ENCODE assay signal across 10 mouse cellular contexts in the genomic region with DNA sequence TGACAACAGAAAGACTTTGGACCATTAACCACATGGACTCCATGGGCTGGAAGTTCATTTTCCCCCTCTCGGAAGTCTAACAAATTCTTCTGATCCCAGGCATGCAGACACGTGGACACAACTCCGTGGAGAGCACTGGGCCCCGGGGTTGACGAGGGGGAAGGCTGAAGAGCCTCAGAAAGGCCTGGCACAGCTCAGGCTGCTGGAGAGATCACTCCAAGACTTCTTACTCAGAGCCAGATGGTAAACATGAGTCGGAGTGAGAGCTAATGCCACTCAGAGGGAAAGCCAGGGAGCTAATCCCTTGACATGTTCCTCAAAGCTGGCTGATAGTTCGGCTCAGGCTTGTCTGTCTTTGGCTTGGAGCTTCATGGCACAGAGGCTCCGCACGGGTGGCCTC. TPM values are rescaled to one million over a fixed set of nuclear protein-coding genes. Genes with fewer than 3 reads are reported as not detected.
DNase-seq lines count a peak whose midpoint lies in the region.
"Had no signal": no experiment of that assay in that cellular context is flagged by ENCODE, and none has a peak within 500 bp of the region (broad histone marks: within the 10 kb centered on the region; RNA-seq: fewer than 3 reads in every experiment).

No protein-coding gene starts in this region.

- DNase-seq in cerebellum, adult 18-20 months = peak; percentile 36 to 40
- no peak for DNase-seq in cerebellum, adult 9-10 months
- DNase-seq in lung, adult 18-20 months = peak; percentile 55 to 59
- no peak for DNase-seq in lung, postnatal 14 days
- peak; percentile 52 for DNase-seq in lung, postnatal 10 days
- peak; percentile 44 for DNase-seq in yolk sac, embryonic 10.5 days (ENCODE audit: low spot score)
- DNase-seq in thymus, postnatal 0 days (ENCODE audit: low spot score) = no peak
- DNase-seq in kidney, postnatal 10 days = no peak
- DNase-seq: right cerebral cortex, postnatal 4 days had no signal

RNA-seq across cellular contexts. Expression of a gene that starts 14.0 kb away (rescaled TPM):
- polyA plus RNA-seq in thymus, postnatal 0 days (2015; fragmentation: Nextera tagmentation; extraction: Ambion mirVana) = 0.15 TPM in 1 of 2 replicates, not detected in the other
- polyA plus RNA-seq: forebrain, embryonic 13.5 days had no signal

RNA-seq across cellular contexts. Expression of a gene that starts 24.7 kb away (rescaled TPM):
- 3.6 and 5.2 TPM in 2 replicates for polyA plus RNA-seq in thymus, postnatal 0 days (2015; fragmentation: Nextera tagmentation; extraction: Ambion mirVana)

RNA-seq across cellular contexts. Expression of a gene that starts 36.2 kb away (rescaled TPM):
- 121 and 132 TPM in 2 replicates for polyA plus RNA-seq in thymus, postnatal 0 days (2015; fragmentation: Nextera tagmentation; extraction: Ambion mirVana)

RNA-seq across cellular contexts. Expression of a gene that starts 36.4 kb away (rescaled TPM):
- not detected in 2 replicates for polyA plus RNA-seq in thymus, postnatal 0 days (2015; fragmentation: Nextera tagmentation; extraction: Ambion mirVana)
- polyA plus RNA-seq: forebrain, embryonic 13.5 days had no signal

RNA-seq across cellular contexts. Expression of a gene that starts 54.9 kb away (rescaled TPM):
- polyA plus RNA-seq in thymus, postnatal 0 days (2015; fragmentation: Nextera tagmentation; extraction: Ambion mirVana) = 0.94 and 1.1 TPM in 2 replicates

Comparison
In these comparisons a context has a peak if more than half of its experiments do, and no peak if none do; other contexts are left out.
1. DNase-seq: peak in cerebellum, adult 18-20 months (2 of 2), lung, adult 18-20 months (2 of 2), lung, postnatal 10 days (single experiment) and yolk sac, embryonic 10.5 days (single experiment); none in cerebellum, adult 9-10 months (single experiment), lung, postnatal 14 days (single experiment), thymus, postnatal 0 days (single experiment) and kidney, postnatal 10 days (single experiment).